Mouse (Mus musculus) intestine, embryonic 14.5 days (tissue): ENCODE measurements around the gene Zkscan1. TPM values are rescaled to one million over a fixed set of nuclear protein-coding genes. Genes with fewer than 3 reads are reported as not detected.

Source experiments
- ATAC-seq: fragments of 200-750 bp; cut with Nextera tagmentation; replicated peaks from 2 replicates; pipeline ENCODE4 v1.8.0; 2017; ENCODE audit warnings: low read depth, moderate number of reproducible peaks, moderate TSS enrichment, moderate library complexity; ENCODE audit not compliant: low FRiP score, low TSS enrichment
- DNase-seq: peaks from one replicate; pipeline ENCODE4 v3.0.0-alpha.2; 2018; ENCODE audit warnings: low spot score
- H3K27ac ChIP-seq: fragments of 300-500 bp; sonication (generic); 2 replicates; pipeline ENCODE4 v1.5.1; 2014; ENCODE audit warnings: low read depth, mild to moderate bottlenecking, control low read depth
- H3K27me3 ChIP-seq: fragments of 300-500 bp; sonication (generic); replicated peaks from 2 replicates; pipeline ENCODE4 v1.6.1; 2014; ENCODE audit warnings: low read length, control low read depth; ENCODE audit not compliant: control insufficient read depth, insufficient read depth
- H3K36me3 ChIP-seq: fragments of 300-500 bp; sonication (generic); 2 replicates; pipeline ENCODE4 v1.6.1; 2014; ENCODE audit warnings: low read length, control low read depth; ENCODE audit not compliant: control insufficient read depth, insufficient read depth
- H3K4me1 ChIP-seq: fragments of 300-500 bp; sonication (generic); replicated peaks from 2 replicates; pipeline ENCODE4 v1.6.1; 2014; ENCODE audit warnings: low read length, control low read depth, mixed read lengths; ENCODE audit not compliant: control insufficient read depth, insufficient read depth
- H3K4me2 ChIP-seq: fragments of 300-500 bp; sonication (generic); 2 replicates; pipeline ENCODE4 v1.6.1; 2014; ENCODE audit warnings: low read length
- H3K4me3 ChIP-seq: fragments of 300-500 bp; sonication (generic); 2 replicates; pipeline ENCODE4 v1.5.1; 2014; ENCODE audit warnings: low read depth, low read length, control low read depth, mixed read lengths
- H3K9ac ChIP-seq: fragments of 300-500 bp; sonication (generic); 2 replicates; pipeline ENCODE4 v1.6.1; 2014; ENCODE audit warnings: mild to moderate bottlenecking, low read length
- H3K9me3 ChIP-seq: fragments of 300-500 bp; sonication (generic); 2 replicates; pipeline ENCODE4 v1.6.1; 2016; ENCODE audit warnings: low read length, control low read depth; ENCODE audit not compliant: control insufficient read depth
- WGBS: fragments of 180-500 bp; shearing (Covaris S2); extraction: QIAGEN DNeasy Blood & Tissue Kit; methylation state at CpG from one replicate; pipeline ENCODE4 v1.1.7; 2014; 5-methylcytosine and 5-hydroxymethylcytosine counted together
- polyA plus RNA-seq: library from polyadenylated mRNA; unstranded; fragments of >200 nt; fragmentation: Nextera tagmentation; extraction: Ambion mirVana; gene quantifications from 2 replicates; pipeline ENCODE4 v1.2.1, GENCODE M21; 2014

Zkscan1 gene
- polyA plus RNA-seq, 1 experiment from 2014 or later = 24.5 TPM

DNA sequence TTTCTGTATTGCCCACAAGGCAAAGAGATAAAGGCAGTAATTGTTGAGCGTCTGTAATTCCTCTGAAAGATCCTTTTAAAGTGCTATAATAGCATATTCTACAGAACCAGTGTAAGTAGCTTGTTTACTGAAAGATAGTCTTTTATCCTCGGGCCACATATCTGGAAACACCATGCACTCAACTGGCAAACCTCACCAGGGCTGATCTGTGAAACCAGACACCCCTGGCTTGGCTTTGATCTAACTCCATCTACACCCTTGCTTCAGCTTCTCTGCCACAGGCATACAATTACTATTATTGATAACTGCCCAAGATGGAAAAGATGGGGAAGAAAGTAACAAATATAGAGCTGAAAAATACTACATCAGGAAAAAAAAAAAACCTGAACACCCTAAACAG is 377 bp upstream of the Zkscan1 start:
- peaks cover 14% of the 10 kb centered on the region for H3K36me3 ChIP-seq
- peak overlapping the region; percentile 100 for H3K4me3 ChIP-seq
- DNase-seq (no peak), ATAC-seq (no peak)
- peaks cover 20% of the 10 kb centered on the region for H3K4me1 ChIP-seq
- H3K9ac ChIP-seq = no peak overlapping the region; the same call in 1 of the 2 replicates
- no peak overlapping the region for H3K27ac ChIP-seq
- H3K27me3 ChIP-seq = no peaks in the 10 kb centered on the region
- WGBS = 21% methylated on average over 2 of the region's 2 CpGs
- peak overlapping the region; percentile 91 for H3K4me2 ChIP-seq
- H3K9me3 ChIP-seq = no peaks in the 10 kb centered on the region

DNA sequence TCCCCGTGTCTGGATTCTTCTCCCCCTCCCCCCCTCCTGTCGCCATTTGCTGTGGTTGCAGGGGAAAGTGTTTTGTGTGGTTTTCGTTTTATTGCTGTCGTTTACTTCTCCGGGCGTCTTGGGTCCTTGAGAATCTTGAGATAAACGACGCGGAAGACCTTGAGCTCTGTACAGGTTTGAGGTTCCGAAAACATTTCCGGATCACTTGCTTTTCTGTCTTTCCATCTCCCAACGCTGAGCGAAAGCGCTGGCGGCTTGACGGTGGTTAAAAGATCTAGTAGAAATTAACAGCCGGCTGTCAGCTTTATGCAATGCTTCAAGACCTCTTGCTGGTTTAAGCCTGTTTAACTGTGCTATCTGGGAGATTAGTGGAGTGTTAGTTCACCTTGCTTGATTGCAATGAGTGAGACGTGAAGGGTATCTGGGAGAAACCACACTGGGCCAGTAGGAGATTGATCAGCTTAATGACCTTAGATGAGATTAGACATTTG is 582 bp downstream of the Zkscan1 start:
- DNase-seq (no peak), ATAC-seq (no peak; the same call in 1 of the 2 replicates)
- Histone ChIP-seq H3K4me2 (peak overlapping the region; percentile 91), H3K4me1 (peaks cover 20% of the 10 kb centered on the region), H3K27ac (peak overlapping the region; percentile 89), H3K9me3 (no peaks in the 10 kb centered on the region), H3K27me3 (no peaks in the 10 kb centered on the region), H3K36me3 (peaks cover 14% of the 10 kb centered on the region), H3K9ac (peak overlapping the region; percentile 99), H3K4me3 (peak overlapping the region; percentile 100)
- WGBS = under 1% methylated on average over 18 of the region's 18 CpGs

DNA sequence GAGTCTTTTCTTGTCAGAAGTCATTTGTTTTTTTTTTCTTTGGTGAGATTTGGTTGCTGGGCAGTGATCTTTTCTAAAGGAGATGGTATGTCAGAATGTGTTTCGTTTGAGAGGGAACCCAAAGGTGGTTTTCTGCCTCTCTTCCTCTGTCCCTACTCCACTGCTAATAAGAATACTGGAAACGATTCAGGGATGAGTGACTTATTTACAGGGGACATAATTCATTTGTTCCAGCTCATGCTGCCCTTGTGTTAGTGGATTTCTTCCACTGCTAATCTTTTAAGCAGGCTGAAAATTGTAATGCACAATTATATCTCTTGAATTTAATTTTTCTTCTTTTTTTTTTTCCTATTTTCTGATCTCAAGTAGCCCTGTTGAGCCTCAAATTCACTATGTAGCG is 2.0 kb downstream of the Zkscan1 start:
- no peak for ATAC-seq
- Histone ChIP-seq H3K36me3 (peaks cover 14% of the 10 kb centered on the region), H3K9me3 (no peaks in the 10 kb centered on the region), H3K4me1 (peaks cover 20% of the 10 kb centered on the region), H3K27ac (no peak overlapping the region), H3K4me2 (peak overlapping the region; percentile 91), H3K4me3 (no peak overlapping the region), H3K9ac (0 out of 2 replicates have a peak overlapping the region, but pooled peaks have one; percentile 99), H3K27me3 (no peaks in the 10 kb centered on the region)
- DNase-seq = no peak
- 68% methylated on average over 3 of the region's 3 CpGs for WGBS

DNA sequence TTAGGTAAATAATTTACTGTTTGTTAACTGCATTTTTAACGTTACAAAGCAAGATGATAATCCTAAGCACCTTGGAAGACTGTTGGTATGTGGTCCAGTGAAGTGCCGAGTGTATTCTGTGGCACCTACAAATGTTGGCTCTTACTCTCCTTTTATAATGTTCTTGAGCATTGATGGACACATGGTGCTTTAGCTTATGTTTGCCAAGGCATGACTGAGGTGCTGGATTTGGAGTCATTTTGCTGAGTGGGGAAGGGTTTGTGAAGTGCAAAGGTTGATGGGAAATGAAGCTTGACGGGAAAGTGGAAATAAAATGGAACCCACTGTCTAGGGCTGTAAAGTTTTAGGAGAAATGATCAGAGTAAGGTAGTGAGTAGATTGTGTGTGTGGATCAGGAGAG is 3.5 kb downstream of the Zkscan1 start:
- H3K36me3 ChIP-seq = peaks cover 18% of the 10 kb centered on the region
- peak overlapping the region; percentile 25 for H3K4me2 ChIP-seq
- ATAC-seq (no peak), DNase-seq (no peak)
- no peaks in the 10 kb centered on the region for H3K9me3 ChIP-seq
- H3K9ac ChIP-seq = peak overlapping the region; percentile 13; the same call in 1 of the 2 replicates
- WGBS = 71% methylated on average over 3 of the region's 3 CpGs
- 0 out of 2 replicates have a peak overlapping the region, but pooled peaks have one; percentile 4 for H3K27ac ChIP-seq
- H3K4me3 ChIP-seq = no peak overlapping the region
- H3K4me1 ChIP-seq = peaks cover 20% of the 10 kb centered on the region
- H3K27me3 ChIP-seq = no peaks in the 10 kb centered on the region

DNA sequence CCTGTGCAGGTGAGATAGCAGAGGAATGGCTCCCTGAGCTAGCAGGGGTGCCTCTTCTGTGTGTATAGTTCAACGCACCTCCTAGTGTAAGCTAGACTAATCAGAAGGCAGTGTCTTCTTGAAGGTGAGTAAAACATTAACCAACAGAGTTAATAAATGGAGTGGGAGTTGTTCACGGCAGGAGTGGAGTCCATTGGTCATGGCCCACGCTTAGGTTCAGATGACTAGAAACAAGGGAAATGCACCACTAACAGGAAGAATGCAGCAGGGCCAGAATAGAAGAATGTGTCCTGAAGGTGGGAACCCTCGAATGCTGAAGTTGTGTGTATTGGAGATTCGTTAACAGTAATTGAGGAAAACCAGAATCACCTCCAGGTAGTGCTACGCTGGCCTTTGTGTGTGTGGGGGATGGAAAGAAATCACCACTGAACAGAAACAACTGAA is 4.2 kb downstream of the Zkscan1 start:
- peak; percentile 54 for DNase-seq
- Histone ChIP-seq H3K4me3 (0 out of 2 replicates have a peak overlapping the region, but pooled peaks have one; percentile 4), H3K4me2 (peak overlapping the region; percentile 25), H3K27me3 (no peaks in the 10 kb centered on the region), H3K9ac (no peak overlapping the region), H3K36me3 (peaks cover 26% of the 10 kb centered on the region), H3K27ac (0 out of 2 replicates have a peak overlapping the region, but pooled peaks have one; percentile 4), H3K4me1 (peaks cover 20% of the 10 kb centered on the region), H3K9me3 (no peaks in the 10 kb centered on the region)
- peak; percentile 51; the same call in 1 of the 2 replicates for ATAC-seq
- WGBS = 70% methylated on average over 6 of the region's 6 CpGs

DNA sequence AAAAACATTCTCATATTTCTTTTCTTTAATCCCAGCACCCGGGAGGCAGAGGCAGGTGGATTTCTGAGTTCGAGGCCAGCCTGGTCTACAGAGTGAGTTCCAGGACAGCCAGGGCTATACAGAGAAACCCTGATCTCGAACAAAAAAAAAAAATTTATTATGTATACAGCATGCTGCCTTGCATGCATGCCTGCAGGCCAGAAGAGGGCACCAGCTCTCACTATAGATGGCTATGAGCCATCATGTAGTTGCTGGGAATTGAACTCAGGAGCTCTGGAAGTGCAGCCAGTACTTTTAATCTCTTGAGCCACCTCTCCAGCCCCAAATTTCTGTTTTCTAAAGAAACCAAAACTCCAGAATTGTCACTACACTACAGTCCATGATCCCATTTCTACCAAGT is 5.4 kb downstream of the Zkscan1 start:
- Histone ChIP-seq H3K36me3 (peaks cover 37% of the 10 kb centered on the region), H3K9ac (no peak overlapping the region), H3K4me3 (no peak overlapping the region), H3K4me2 (no peak overlapping the region), H3K27me3 (no peaks in the 10 kb centered on the region), H3K27ac (no peak overlapping the region), H3K9me3 (no peaks in the 10 kb centered on the region), H3K4me1 (peaks cover 20% of the 10 kb centered on the region)
- WGBS = 79% methylated on average over 3 of the region's 3 CpGs
- no peak for DNase-seq
- ATAC-seq = no peak

DNA sequence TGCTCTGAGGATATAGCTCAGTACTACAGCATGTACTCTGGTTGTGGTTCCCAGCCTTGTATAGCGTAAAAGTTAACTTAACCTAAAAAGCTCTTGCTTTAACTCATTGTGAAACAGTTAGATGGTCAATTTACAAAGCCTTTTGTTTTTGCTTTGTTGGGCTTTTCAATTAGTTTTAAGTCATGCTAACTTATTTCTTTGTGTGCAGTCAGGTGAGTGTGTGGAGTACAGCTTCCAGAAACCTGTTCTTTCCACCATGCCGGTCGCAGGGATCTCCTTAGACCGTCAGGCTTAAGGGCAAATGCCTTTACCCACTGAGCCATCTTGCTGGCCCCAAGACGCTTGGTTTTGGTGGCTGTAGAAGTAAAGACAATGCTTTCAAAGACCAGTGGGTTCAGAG is 5.9 kb downstream of the Zkscan1 start:
- Histone ChIP-seq H3K4me2 (no peak overlapping the region), H3K36me3 (peaks cover 41% of the 10 kb centered on the region), H3K9me3 (no peaks in the 10 kb centered on the region), H3K27ac (no peak overlapping the region), H3K4me3 (no peak overlapping the region), H3K9ac (no peak overlapping the region), H3K27me3 (no peaks in the 10 kb centered on the region), H3K4me1 (peaks cover 20% of the 10 kb centered on the region)
- ATAC-seq = no peak
- 95% methylated on average over 5 of the region's 5 CpGs for WGBS
- DNase-seq = no peak

DNA sequence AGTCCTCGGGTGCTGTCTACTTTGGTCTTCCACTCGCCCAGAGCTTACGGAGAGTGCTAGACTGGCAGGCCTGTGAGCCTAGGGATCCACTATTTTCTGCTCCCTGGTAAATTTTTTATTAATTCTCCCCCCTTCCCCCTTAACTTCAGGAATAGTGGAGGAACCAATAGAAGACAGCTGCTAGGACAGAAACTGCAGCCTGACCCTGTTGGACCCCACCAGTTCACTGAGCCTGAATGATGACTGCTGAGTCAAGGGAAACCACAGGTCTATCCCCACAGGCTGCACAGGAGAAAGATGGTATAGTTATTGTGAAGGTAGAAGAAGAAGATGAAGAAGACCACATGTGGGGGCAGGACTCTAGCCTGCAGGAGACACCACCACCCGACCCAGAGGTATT is 7.9 kb downstream of the Zkscan1 start:
- DNase-seq = no peak
- 94% methylated on average over 4 of the region's 4 CpGs for WGBS
- Histone ChIP-seq H3K27ac (no peak overlapping the region), H3K36me3 (peaks cover 51% of the 10 kb centered on the region), H3K9ac (no peak overlapping the region), H3K27me3 (no peaks in the 10 kb centered on the region), H3K9me3 (no peaks in the 10 kb centered on the region), H3K4me2 (no peak overlapping the region), H3K4me1 (peaks cover 8% of the 10 kb centered on the region; the same call in 1 of the 2 replicates), H3K4me3 (no peak overlapping the region)
- ATAC-seq = no peak

DNA sequence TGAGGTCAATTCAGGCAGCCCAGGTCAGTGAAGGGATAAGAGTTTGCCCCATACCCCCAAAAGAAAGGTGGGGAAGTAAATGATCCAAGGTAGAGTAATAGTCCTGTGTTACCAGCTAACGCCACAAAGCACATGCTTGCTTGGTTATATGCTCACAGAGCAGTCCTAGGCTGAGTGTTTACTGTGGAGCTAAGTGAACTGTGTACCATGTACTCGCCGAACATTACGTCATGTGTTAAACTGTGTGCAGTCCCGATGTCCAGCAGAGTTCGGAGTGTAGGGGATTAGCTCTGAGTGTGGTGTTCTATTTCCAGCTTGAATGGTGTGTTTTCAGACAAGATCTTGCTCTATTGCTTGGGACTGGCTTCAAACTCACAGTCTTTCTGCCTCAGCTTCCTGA is 9.6 kb downstream of the Zkscan1 start:
- 95% methylated on average over 6 of the region's 6 CpGs for WGBS
- DNase-seq (no peak), ATAC-seq (no peak)
- no peak overlapping the region for H3K9ac ChIP-seq
- H3K4me1 ChIP-seq = no peaks in the 10 kb centered on the region
- no peak overlapping the region for H3K4me2 ChIP-seq
- H3K9me3 ChIP-seq = no peaks in the 10 kb centered on the region
- no peak overlapping the region for H3K4me3 ChIP-seq
- H3K27ac ChIP-seq = no peak overlapping the region
- H3K27me3 ChIP-seq = no peaks in the 10 kb centered on the region
- peaks cover 65% of the 10 kb centered on the region for H3K36me3 ChIP-seq
